Mouse (Mus musculus): ENCODE data around the gene 4931409K22Rik. TPM values are rescaled to one million over a fixed set of nuclear protein-coding genes. Genes with fewer than 3 reads are reported as not detected.

The 4931409K22Rik gene
- polyA plus RNA-seq, 1 experiment from 2014 or later: 0.06 TPM

GRCm38 (mm10) chr5:24598570-24599006 is 42.0 kb upstream of the 4931409K22Rik start:
- peak overlapping the region; percentile 61 for H3K4me3 ChIP-seq
- H3K27ac ChIP-seq: peak overlapping the region; percentile 87

GRCm38 (mm10) chr5:24597901-24598569 is 41.4 kb upstream of the 4931409K22Rik start:
- Histone ChIP-seq H3K27me3 (ENCODE audit: poor library complexity, severe bottlenecking) (peaks cover 64% of the 10 kb centered on the region), H3K4me3 (peak overlapping the region; percentile 61), H3K4me1 (peaks cover 94% of the 10 kb centered on the region), H3K27ac (peak overlapping the region; percentile 87), H3K36me3 (replicated peaks) (peaks cover 27% of the 10 kb centered on the region), H3K9me3 (no peaks in the 10 kb centered on the region)
- DNase-seq (ENCODE audit: extremely low spot score, low spot score): peak; percentile 31
- WGBS: 25% methylated on average over 15 of the region's 15 CpGs

More at GRCm38 (mm10) chr5:24598570-24599006, 42.0 kb upstream of the 4931409K22Rik start:
- no peaks in the 10 kb centered on the region for H3K9me3 ChIP-seq
- peaks cover 95% of the 10 kb centered on the region for H3K4me1 ChIP-seq
- peaks cover 21% of the 10 kb centered on the region for H3K36me3 ChIP-seq (replicated peaks)
- WGBS: under 1% methylated on average over 41 of the region's 41 CpGs
- peak; percentile 62 for DNase-seq (ENCODE audit: extremely low spot score, low spot score)
- peaks cover 58% of the 10 kb centered on the region for H3K27me3 ChIP-seq (ENCODE audit: poor library complexity, severe bottlenecking)

- Histone ChIP-seq H3K27me3 (ENCODE audit: poor library complexity, severe bottlenecking) (peaks cover 70% of the 10 kb centered on the region), H3K27ac (peak overlapping the region; percentile 92), H3K4me1 (peaks cover 92% of the 10 kb centered on the region), H3K9me3 (no peaks in the 10 kb centered on the region), H3K36me3 (replicated peaks) (peaks cover 34% of the 10 kb centered on the region), H3K4me3 (peak overlapping the region; percentile 37)
- DNase-seq (ENCODE audit: extremely low spot score, low spot score): peak; percentile 79
- WGBS: 53% methylated on average over 2 of the region's 2 CpGs
Measured at GRCm38 (mm10) chr5:24597221-24597728, 40.7 kb upstream of the 4931409K22Rik start.

GRCm38 (mm10) chr5:24596519-24597171 is 40.0 kb upstream of the 4931409K22Rik start:
- no peaks in the 10 kb centered on the region for H3K9me3 ChIP-seq
- peak overlapping the region; percentile 37 for H3K4me3 ChIP-seq
- peaks cover 41% of the 10 kb centered on the region for H3K36me3 ChIP-seq (replicated peaks)
- H3K4me1 ChIP-seq: peaks cover 91% of the 10 kb centered on the region
- WGBS: 12% methylated on average over 11 of the region's 11 CpGs
- DNase-seq (ENCODE audit: extremely low spot score, low spot score): peak; percentile 68
- peaks cover 73% of the 10 kb centered on the region for H3K27me3 ChIP-seq (ENCODE audit: poor library complexity, severe bottlenecking)
- peak overlapping the region; percentile 92 for H3K27ac ChIP-seq

- peak; percentile 36 for DNase-seq (ENCODE audit: extremely low spot score, low spot score)
- Histone ChIP-seq H3K27me3 (ENCODE audit: poor library complexity, severe bottlenecking) (peaks cover 73% of the 10 kb centered on the region), H3K36me3 (replicated peaks) (peaks cover 48% of the 10 kb centered on the region)
Measured at GRCm38 (mm10) chr5:24595786-24596380, 39.3 kb upstream of the 4931409K22Rik start.

GRCm38 (mm10) chr5:24595261-24595660 is 38.7 kb upstream of the 4931409K22Rik start:
- Histone ChIP-seq H3K4me3 (no peak overlapping the region), H3K4me1 (peaks cover 88% of the 10 kb centered on the region), H3K27me3 (ENCODE audit: poor library complexity, severe bottlenecking) (peaks cover 73% of the 10 kb centered on the region), H3K27ac (peak overlapping the region; percentile 92), H3K36me3 (replicated peaks) (peaks cover 54% of the 10 kb centered on the region), H3K9me3 (no peaks in the 10 kb centered on the region)
- 87% methylated on average over 5 of the region's 5 CpGs for WGBS
- DNase-seq (ENCODE audit: extremely low spot score, low spot score): no peak

More at GRCm38 (mm10) chr5:24595786-24596380, 39.3 kb upstream of the 4931409K22Rik start:
- 58% methylated on average over 14 of the region's 14 CpGs for WGBS
- peaks cover 91% of the 10 kb centered on the region for H3K4me1 ChIP-seq
- H3K9me3 ChIP-seq: no peaks in the 10 kb centered on the region
- H3K4me3 ChIP-seq: peak overlapping the region; percentile 37; the same call in 1 of the 2 replicates
- peak overlapping the region; percentile 92 for H3K27ac ChIP-seq

GRCm38 (mm10) chr5:24594346-24594745 is 37.7 kb upstream of the 4931409K22Rik start:
- Histone ChIP-seq H3K4me1 (peaks cover 81% of the 10 kb centered on the region), H3K4me3 (no peak overlapping the region), H3K36me3 (replicated peaks) (peaks cover 63% of the 10 kb centered on the region), H3K27ac (no peak overlapping the region), H3K27me3 (ENCODE audit: poor library complexity, severe bottlenecking) (peaks cover 67% of the 10 kb centered on the region), H3K9me3 (no peaks in the 10 kb centered on the region)
- WGBS: 95% methylated on average over 5 of the region's 5 CpGs
- no peak for DNase-seq (ENCODE audit: extremely low spot score, low spot score)

GRCm38 (mm10) chr5:24593928-24594327 is 37.3 kb upstream of the 4931409K22Rik start:
- WGBS: 74% methylated on average over 10 of the region's 10 CpGs
- DNase-seq (ENCODE audit: extremely low spot score, low spot score): no peak
- Histone ChIP-seq H3K27ac (no peak overlapping the region), H3K4me1 (peaks cover 77% of the 10 kb centered on the region), H3K36me3 (replicated peaks) (peaks cover 67% of the 10 kb centered on the region), H3K27me3 (ENCODE audit: poor library complexity, severe bottlenecking) (peaks cover 63% of the 10 kb centered on the region), H3K9me3 (no peaks in the 10 kb centered on the region), H3K4me3 (no peak overlapping the region)

GRCm38 (mm10) chr5:24593230-24593629 is 36.6 kb upstream of the 4931409K22Rik start:
- Histone ChIP-seq H3K4me3 (no peak overlapping the region), H3K9me3 (no peaks in the 10 kb centered on the region), H3K36me3 (replicated peaks) (peaks cover 74% of the 10 kb centered on the region), H3K4me1 (peaks cover 76% of the 10 kb centered on the region), H3K27ac (no peak overlapping the region), H3K27me3 (ENCODE audit: poor library complexity, severe bottlenecking) (peaks cover 56% of the 10 kb centered on the region)
- 81% methylated on average over 10 of the region's 10 CpGs for WGBS
- no peak for DNase-seq (ENCODE audit: extremely low spot score, low spot score)

- no peak for DNase-seq (ENCODE audit: extremely low spot score, low spot score)
- Histone ChIP-seq H3K36me3 (replicated peaks) (peaks cover 78% of the 10 kb centered on the region), H3K27me3 (ENCODE audit: poor library complexity, severe bottlenecking) (peaks cover 51% of the 10 kb centered on the region), H3K4me3 (no peak overlapping the region), H3K9me3 (no peaks in the 10 kb centered on the region), H3K4me1 (peaks cover 76% of the 10 kb centered on the region), H3K27ac (0 out of 2 replicates have a peak overlapping the region, but pooled peaks have one; percentile 9)
- 52% methylated on average over 21 of the region's 21 CpGs for WGBS
Measured at GRCm38 (mm10) chr5:24592471-24593160, 36.0 kb upstream of the 4931409K22Rik start.

- peak overlapping the region; percentile 29 for H3K4me3 ChIP-seq
- no peak for DNase-seq (ENCODE audit: extremely low spot score, low spot score)
- no peaks in the 10 kb centered on the region for H3K9me3 ChIP-seq
- peaks cover 78% of the 10 kb centered on the region for H3K36me3 ChIP-seq (replicated peaks)
- peak overlapping the region; percentile 59; the same call in 1 of the 2 replicates for H3K27ac ChIP-seq
- H3K27me3 ChIP-seq (ENCODE audit: poor library complexity, severe bottlenecking): peaks cover 51% of the 10 kb centered on the region
- peaks cover 76% of the 10 kb centered on the region for H3K4me1 ChIP-seq
- WGBS: 62% methylated on average over 24 of the region's 24 CpGs
Measured at GRCm38 (mm10) chr5:24591796-24592470, 35.3 kb upstream of the 4931409K22Rik start.

Data from forebrain, embryonic 10.5 days (tissue).